Mouse (Mus musculus): ENCODE measurements around the gene Vta1. TPM values are rescaled to one million over a fixed set of nuclear protein-coding genes. Genes with fewer than 3 reads are reported as not detected.

The Vta1 gene
- polyA plus RNA-seq (2014; fragmentation: Nextera tagmentation; extraction: Ambion mirVana), result 138 and 140 TPM in 2 replicates

GRCm38 (mm10) chr10:14705072-14706066 lies at the start of gene Vta1, which contains the start of gene Nmbr:
Gene Vta1 (minus strand): TSS chr10:14705560.
Gene Nmbr (plus strand): TSS chr10:14705591.
- ATAC-seq (replicated peaks; ENCODE audit: insufficient number of reproducible peaks, low FRiP score, low TSS enrichment, low read depth) (peak; percentile 95), DNase-seq (ENCODE audit: low spot score) (peak; percentile 96)
- peak within 1 kb of the TSS; percentile 41; the same call in 1 of the 2 replicates for H3K27ac ChIP-seq (replicated peaks; ENCODE audit: low read depth, low read length)
- no peaks in the 10 kb centered on the region for H3K36me3 ChIP-seq (replicated peaks; ENCODE audit: control insufficient read depth, insufficient read depth, low read depth, low read length)
- peak within 1 kb of the TSS; percentile 46 for H3K4me2 ChIP-seq (ENCODE audit: low read depth, low read length)
- H3K4me1 ChIP-seq (ENCODE audit: control insufficient read depth, insufficient read depth, low read length), result no peaks in the 10 kb centered on the region
- no peaks in the 10 kb centered on the region for H3K27me3 ChIP-seq (ENCODE audit: control insufficient read depth, insufficient read depth, low read length)
- whole genome bisulfite sequencing, result under 1% methylated on average over 50 of the region's 50 CpGs
- H3K4me3 ChIP-seq (ENCODE audit: low read depth, low read length), result peak within 1 kb of the TSS; percentile 91
- peak within 1 kb of the TSS; percentile 83 for H3K9ac ChIP-seq (replicated peaks; ENCODE audit: low read length)
- H3K9me3 ChIP-seq (replicated peaks; ENCODE audit: control insufficient read depth, low read length), result no peaks in the 10 kb centered on the region

GRCm38 (mm10) chr10:14734285-14734684 lies 28.9 kb upstream of the Vta1 start:
- H3K27ac ChIP-seq (replicated peaks; ENCODE audit: low read depth, low read length), result no peak overlapping the region
- WGBS, result 5% methylated on average over 2 of the region's 2 CpGs
- H3K4me3 ChIP-seq (ENCODE audit: low read depth, low read length), result no peak overlapping the region
- H3K9me3 ChIP-seq (replicated peaks; ENCODE audit: control insufficient read depth, low read length), result no peaks in the 10 kb centered on the region
- H3K27me3 ChIP-seq (ENCODE audit: control insufficient read depth, insufficient read depth, low read length), result no peaks in the 10 kb centered on the region
- no peak overlapping the region for H3K9ac ChIP-seq (replicated peaks; ENCODE audit: low read length)
- DNase-seq (ENCODE audit: low spot score) (peak; percentile 82), ATAC-seq (replicated peaks; ENCODE audit: insufficient number of reproducible peaks, low FRiP score, low TSS enrichment, low read depth) (no peak)
- H3K4me1 ChIP-seq (ENCODE audit: control insufficient read depth, insufficient read depth, low read length), result no peaks in the 10 kb centered on the region
- no peaks in the 10 kb centered on the region for H3K36me3 ChIP-seq (replicated peaks; ENCODE audit: control insufficient read depth, insufficient read depth, low read depth, low read length)
- H3K4me2 ChIP-seq (ENCODE audit: low read depth, low read length), result no peak overlapping the region

- DNase-seq (ENCODE audit: low spot score) (no peak), ATAC-seq (replicated peaks; ENCODE audit: insufficient number of reproducible peaks, low FRiP score, low TSS enrichment, low read depth) (no peak)
- H3K9ac ChIP-seq (replicated peaks; ENCODE audit: low read length), result no peak overlapping the region
- H3K27ac ChIP-seq (replicated peaks; ENCODE audit: low read depth, low read length), result no peak overlapping the region
- no peaks in the 10 kb centered on the region for H3K9me3 ChIP-seq (replicated peaks; ENCODE audit: control insufficient read depth, low read length)
- H3K27me3 ChIP-seq (ENCODE audit: control insufficient read depth, insufficient read depth, low read length), result no peaks in the 10 kb centered on the region
- no peaks in the 10 kb centered on the region for H3K4me1 ChIP-seq (ENCODE audit: control insufficient read depth, insufficient read depth, low read length)
- no peak overlapping the region for H3K4me3 ChIP-seq (ENCODE audit: low read depth, low read length)
- no peak overlapping the region for H3K4me2 ChIP-seq (ENCODE audit: low read depth, low read length)
- H3K36me3 ChIP-seq (replicated peaks; ENCODE audit: control insufficient read depth, insufficient read depth, low read depth, low read length), result no peaks in the 10 kb centered on the region
- 76% methylated on average over 9 of the region's 9 CpGs for WGBS
Measured at GRCm38 (mm10) chr10:14725671-14726070, 20.3 kb upstream of the Vta1 start.

GRCm38 (mm10) chr10:14718114-14718513 lies 12.8 kb upstream of the Vta1 start, which contains the start of gene Gje1:
Gene Gje1 (minus strand): TSS chr10:14718214.
- H3K27me3 ChIP-seq (ENCODE audit: control insufficient read depth, insufficient read depth, low read length), result no peaks in the 10 kb centered on the region
- H3K4me3 ChIP-seq (ENCODE audit: low read depth, low read length), result no peak within 1 kb of the TSS
- H3K4me2 ChIP-seq (ENCODE audit: low read depth, low read length), result no peak within 1 kb of the TSS
- DNase-seq (ENCODE audit: low spot score), result no peak
- 54% methylated on average over 3 of the region's 3 CpGs for WGBS
- no peak within 1 kb of the TSS for H3K27ac ChIP-seq (replicated peaks; ENCODE audit: low read depth, low read length)
- ATAC-seq (replicated peaks; ENCODE audit: insufficient number of reproducible peaks, low FRiP score, low TSS enrichment, low read depth), result no peak
- no peaks in the 10 kb centered on the region for H3K36me3 ChIP-seq (replicated peaks; ENCODE audit: control insufficient read depth, insufficient read depth, low read depth, low read length)
- no peak within 1 kb of the TSS for H3K9ac ChIP-seq (replicated peaks; ENCODE audit: low read length)
- H3K9me3 ChIP-seq (replicated peaks; ENCODE audit: control insufficient read depth, low read length), result no peaks in the 10 kb centered on the region
- no peaks in the 10 kb centered on the region for H3K4me1 ChIP-seq (ENCODE audit: control insufficient read depth, insufficient read depth, low read length)

GRCm38 (mm10) chr10:14703830-14704420 lies 1.4 kb downstream of the Vta1 start:
- no peak for DNase-seq (ENCODE audit: low spot score)
- Histone ChIP-seq H3K4me1 (ENCODE audit: control insufficient read depth, insufficient read depth, low read length) (no peaks in the 10 kb centered on the region), H3K27ac (replicated peaks; ENCODE audit: low read depth, low read length) (no peak overlapping the region), H3K9ac (replicated peaks; ENCODE audit: low read length) (no peak overlapping the region), H3K27me3 (ENCODE audit: control insufficient read depth, insufficient read depth, low read length) (no peaks in the 10 kb centered on the region), H3K9me3 (replicated peaks; ENCODE audit: control insufficient read depth, low read length) (no peaks in the 10 kb centered on the region), H3K36me3 (replicated peaks; ENCODE audit: control insufficient read depth, insufficient read depth, low read depth, low read length) (no peaks in the 10 kb centered on the region), H3K4me2 (ENCODE audit: low read depth, low read length) (no peak overlapping the region; the same call in 1 of the 2 replicates), H3K4me3 (ENCODE audit: low read depth, low read length) (no peak overlapping the region)
- ATAC-seq (replicated peaks; ENCODE audit: insufficient number of reproducible peaks, low FRiP score, low TSS enrichment, low read depth), result no peak
- WGBS, result 72% methylated on average over 4 of the region's 4 CpGs

- no peaks in the 10 kb centered on the region for H3K4me1 ChIP-seq (ENCODE audit: control insufficient read depth, insufficient read depth, low read length)
- DNase-seq (ENCODE audit: low spot score), result no peak
- WGBS, result 68% methylated on average over 1 of the region's 1 CpGs
- no peaks in the 10 kb centered on the region for H3K27me3 ChIP-seq (ENCODE audit: control insufficient read depth, insufficient read depth, low read length)
- no peaks in the 10 kb centered on the region for H3K9me3 ChIP-seq (replicated peaks; ENCODE audit: control insufficient read depth, low read length)
- no peak overlapping the region for H3K4me3 ChIP-seq (ENCODE audit: low read depth, low read length)
- H3K36me3 ChIP-seq (replicated peaks; ENCODE audit: control insufficient read depth, insufficient read depth, low read depth, low read length), result no peaks in the 10 kb centered on the region
- no peak for ATAC-seq (replicated peaks; ENCODE audit: insufficient number of reproducible peaks, low FRiP score, low TSS enrichment, low read depth)
- H3K27ac ChIP-seq (replicated peaks; ENCODE audit: low read depth, low read length), result no peak overlapping the region
- H3K4me2 ChIP-seq (ENCODE audit: low read depth, low read length), result no peak overlapping the region
- H3K9ac ChIP-seq (replicated peaks; ENCODE audit: low read length), result no peak overlapping the region
Measured at GRCm38 (mm10) chr10:14703239-14703638, 2.1 kb downstream of the Vta1 start.

- no peak for ATAC-seq (replicated peaks; ENCODE audit: insufficient number of reproducible peaks, low FRiP score, low TSS enrichment, low read depth)
- H3K4me1 ChIP-seq (ENCODE audit: control insufficient read depth, insufficient read depth, low read length), result no peaks in the 10 kb centered on the region
- no peaks in the 10 kb centered on the region for H3K36me3 ChIP-seq (replicated peaks; ENCODE audit: control insufficient read depth, insufficient read depth, low read depth, low read length)
- no peak overlapping the region for H3K27ac ChIP-seq (replicated peaks; ENCODE audit: low read depth, low read length)
- H3K9me3 ChIP-seq (replicated peaks; ENCODE audit: control insufficient read depth, low read length), result no peaks in the 10 kb centered on the region
- WGBS, result 82% methylated on average over 3 of the region's 3 CpGs
- no peak overlapping the region for H3K4me3 ChIP-seq (ENCODE audit: low read depth, low read length)
- H3K27me3 ChIP-seq (ENCODE audit: control insufficient read depth, insufficient read depth, low read length), result no peaks in the 10 kb centered on the region
- no peak overlapping the region for H3K4me2 ChIP-seq (ENCODE audit: low read depth, low read length)
- H3K9ac ChIP-seq (replicated peaks; ENCODE audit: low read length), result no peak overlapping the region
- no peak for DNase-seq (ENCODE audit: low spot score)
Measured at GRCm38 (mm10) chr10:14690349-14690748, 15.0 kb downstream of the Vta1 start.

Measured in embryonic facial prominence, embryonic 11.5 days (tissue).